Mouse (Mus musculus): Measurements from ENCODE around the gene Rgl3.

DNA sequence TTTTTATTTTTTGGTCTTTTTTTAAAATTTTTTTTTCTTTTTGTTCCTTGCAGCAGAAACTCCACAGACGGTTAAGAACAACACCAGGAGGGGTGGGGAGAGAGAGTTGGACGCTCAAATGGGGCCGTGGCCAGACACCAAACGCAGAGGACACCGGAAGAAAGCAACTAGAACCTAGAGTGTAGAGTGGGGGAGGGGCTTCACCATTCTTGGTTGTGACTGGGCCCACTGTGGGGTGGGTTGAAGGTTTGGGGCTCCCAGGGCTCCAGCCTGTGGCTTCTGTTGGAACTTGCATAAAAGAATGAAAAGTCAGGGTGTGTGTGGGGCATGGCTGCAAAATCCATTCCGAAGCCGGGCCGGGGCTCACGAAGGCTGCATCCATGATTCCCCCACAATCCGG, 27.0 kb upstream of the Rgl3 start:
- no peak for TF ChIP-seq CTCF (IDR thresholded peaks at IDR 0.05; ENCODE audit: control insufficient read depth, insufficient read depth, insufficient replicate concordance, low read depth, low read length)
- TF ChIP-seq POLR2A (IDR thresholded peaks at IDR 0.05; ENCODE audit: control insufficient read depth, low read depth, low read length), result no peak

Measured in testis, adult 2 months (tissue).